Mouse (Mus musculus): ENCODE results near the gene Cyp26b1. TPM values are rescaled to one million over a fixed set of nuclear protein-coding genes. Genes with fewer than 3 reads are reported as not detected.

Gene Cyp26b1
- total RNA-seq, 2 experiments from 2014 or later, result 1.1 to 2.5 TPM

- peak; percentile 36 for DNase-seq
- intact Hi-C loops (cut with DNase I; ENCODE audit: low total_unique reads), result no loop called here
Measured at GRCm38 (mm10) chr6:84588895-84589652, 4.6 kb downstream of the Cyp26b1 start.

- DNase-seq, result peak; percentile 31
- intact Hi-C loops (cut with DNase I; ENCODE audit: low total_unique reads), result no loop called here
Measured at GRCm38 (mm10) chr6:84588221-84588894, 5.3 kb downstream of the Cyp26b1 start.

GRCm38 (mm10) chr6:84587471-84588101 is 6.1 kb downstream of the Cyp26b1 start:
- intact Hi-C loops (cut with DNase I; ENCODE audit: low total_unique reads), result no loop called here
- peak; percentile 72 for DNase-seq

GRCm38 (mm10) chr6:84586551-84587200 is 7.0 kb downstream of the Cyp26b1 start:
- intact Hi-C loops (cut with DNase I; ENCODE audit: low total_unique reads), result no loop called here
- DNase-seq, result no peak

- no peak for DNase-seq
- intact Hi-C loops (cut with DNase I; ENCODE audit: low total_unique reads), result no loop called here
Measured at GRCm38 (mm10) chr6:84585686-84586300, 7.9 kb downstream of the Cyp26b1 start.

- DNase-seq, result peak; percentile 74
- intact Hi-C loops (cut with DNase I; ENCODE audit: low total_unique reads), result loop anchor here (5.0 kb wide), 1 partner anchor 488 kb away; no protein-coding TSS in a partner anchor
Measured at GRCm38 (mm10) chr6:84584783-84585685, 8.7 kb downstream of the Cyp26b1 start.

GRCm38 (mm10) chr6:84583841-84584782 is 9.6 kb downstream of the Cyp26b1 start:
- intact Hi-C loops (cut with DNase I; ENCODE audit: low total_unique reads), result loop anchor here (5.0 kb wide), 1 partner anchor 487 kb away; no protein-coding TSS in a partner anchor
- peak; percentile 21 for DNase-seq

GRCm38 (mm10) chr6:84583371-84583770 is 10.3 kb downstream of the Cyp26b1 start:
- DNase-seq, result peak; percentile 85
- intact Hi-C loops (cut with DNase I; ENCODE audit: low total_unique reads), result loop anchor here (5.0 kb wide), 1 partner anchor 486 kb away; no protein-coding TSS in a partner anchor

GRCm38 (mm10) chr6:84582826-84583225 is 10.9 kb downstream of the Cyp26b1 start:
- DNase-seq, result no peak
- intact Hi-C loops (cut with DNase I; ENCODE audit: low total_unique reads), result loop anchor here (5.0 kb wide), 1 partner anchor 486 kb away; no protein-coding TSS in a partner anchor

GRCm38 (mm10) chr6:84581833-84582445 is 11.8 kb downstream of the Cyp26b1 start:
- intact Hi-C loops (cut with DNase I; ENCODE audit: low total_unique reads), result loop anchor here (5.0 kb wide), 1 partner anchor 485 kb away; no protein-coding TSS in a partner anchor
- no peak for DNase-seq

- intact Hi-C loops (cut with DNase I; ENCODE audit: low total_unique reads), result loop anchor here (5.0 kb wide), 1 partner anchor 484 kb away; no protein-coding TSS in a partner anchor
- no peak for DNase-seq
Measured at GRCm38 (mm10) chr6:84580979-84581832, 12.5 kb downstream of the Cyp26b1 start.

- intact Hi-C loops (cut with DNase I; ENCODE audit: low total_unique reads), result no loop called here
Measured at GRCm38 (mm10) chr6:84579508-84579907, 14.2 kb downstream of the Cyp26b1 start.

GRCm38 (mm10) chr6:84578928-84579327 is 14.8 kb downstream of the Cyp26b1 start:
- peak; percentile 21 for DNase-seq
- intact Hi-C loops (cut with DNase I; ENCODE audit: low total_unique reads), result no loop called here

More at GRCm38 (mm10) chr6:84579508-84579907, 14.2 kb downstream of the Cyp26b1 start:
- no peak for DNase-seq

GRCm38 (mm10) chr6:84577898-84578297 is 15.8 kb downstream of the Cyp26b1 start:
- intact Hi-C loops (cut with DNase I; ENCODE audit: low total_unique reads), result no loop called here

GRCm38 (mm10) chr6:84573905-84574660 is 19.6 kb downstream of the Cyp26b1 start:
- intact Hi-C loops (cut with DNase I; ENCODE audit: low total_unique reads), result no loop called here
- no peak for DNase-seq

More at GRCm38 (mm10) chr6:84577898-84578297, 15.8 kb downstream of the Cyp26b1 start:
- no peak for DNase-seq
